Mouse (Mus musculus): ENCODE data around the gene Vmn1r1.

Gene Vmn1r1

DNA sequence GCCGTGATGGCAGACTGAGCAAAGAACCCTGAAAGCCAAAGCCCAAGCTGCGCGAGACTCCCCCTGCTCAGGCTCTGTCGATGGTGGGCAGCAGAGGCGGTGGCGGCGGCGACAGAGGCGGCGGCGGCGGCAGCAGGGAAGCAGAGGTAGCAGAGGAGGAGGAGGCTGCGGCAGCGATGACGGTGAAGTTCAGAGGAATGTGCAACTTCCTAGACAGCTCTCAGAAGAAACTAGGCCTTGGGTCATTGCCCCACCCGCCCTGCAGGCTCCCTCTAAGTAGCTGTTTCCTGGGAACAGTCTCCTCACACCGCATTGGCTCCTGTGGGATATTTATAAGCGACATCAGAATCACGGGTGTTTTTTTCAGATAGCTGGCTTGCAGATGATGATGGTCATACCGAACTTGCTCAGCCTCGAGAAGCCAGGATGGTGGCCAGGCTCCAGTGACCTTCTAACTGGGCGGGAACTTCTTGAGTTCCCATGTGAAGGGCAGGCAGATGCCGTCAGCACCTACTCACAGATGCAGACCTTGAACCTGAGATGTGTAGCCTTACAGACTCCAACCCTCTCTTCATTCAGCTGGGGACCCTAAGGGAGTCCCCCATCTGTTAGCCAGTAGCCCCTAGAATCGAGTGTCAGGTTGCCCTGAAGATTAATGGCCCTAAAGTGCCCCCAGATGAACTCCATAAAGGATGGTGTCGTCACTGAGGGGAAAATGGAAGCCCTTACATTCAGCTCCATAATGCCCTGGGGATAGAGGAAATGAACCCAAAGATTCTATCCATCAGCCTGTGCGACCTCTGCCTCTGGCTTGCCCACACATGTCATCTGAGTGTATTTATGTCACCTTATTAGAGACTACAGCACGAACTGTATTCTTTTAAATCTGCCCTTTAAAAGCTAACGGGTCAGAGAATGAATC, 26.8 kb downstream of the Vmn1r1 start:
- DNase-seq (ENCODE audit: low spot score in 2 of 2) = no peak

DNA sequence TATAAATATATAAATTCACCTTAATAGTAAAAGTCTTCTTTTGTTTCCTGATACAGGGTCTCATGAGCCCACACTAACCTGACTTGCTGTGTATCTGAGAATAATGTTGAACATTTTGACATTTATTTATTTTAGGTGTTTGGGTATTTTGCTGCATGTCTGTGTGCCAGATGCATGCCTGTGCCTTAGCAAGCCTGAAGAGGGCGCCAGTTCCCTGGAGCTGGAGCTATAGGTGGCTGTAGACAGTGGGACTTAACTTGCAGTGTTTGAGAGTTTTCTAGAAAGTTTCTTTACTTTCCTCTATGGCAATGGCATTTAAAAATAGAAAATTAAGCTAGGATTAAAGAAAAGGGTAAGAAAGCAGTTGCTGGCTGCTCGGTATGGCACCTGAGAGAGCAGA, 33.5 kb downstream of the Vmn1r1 start:
- DNase-seq (ENCODE audit: low spot score in 2 of 2) = no peak

DNA sequence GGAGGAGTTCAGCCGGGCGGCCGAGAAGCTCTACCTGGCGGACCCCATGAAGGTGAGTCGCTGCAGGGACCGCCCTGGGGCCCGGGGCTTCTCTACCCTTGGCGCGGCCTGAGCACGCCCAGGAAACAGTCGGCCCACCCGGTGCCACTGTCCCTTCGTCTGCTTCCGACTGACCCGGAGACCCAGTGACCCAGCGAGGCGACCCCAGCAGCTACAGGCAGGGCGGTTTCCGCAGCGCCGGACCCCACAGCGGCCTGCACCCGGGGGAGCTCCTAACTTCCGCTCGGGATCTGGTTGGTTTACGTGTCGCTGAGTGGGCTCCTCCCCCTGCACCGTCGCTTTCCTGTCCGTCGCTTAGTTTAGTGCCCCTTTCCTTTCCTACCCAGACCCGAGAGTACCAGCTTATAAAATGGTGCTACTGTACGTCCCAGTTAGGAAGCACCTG, 39.3 kb downstream of the Vmn1r1 start:
- peak; percentile 91 to 94 for DNase-seq (ENCODE audit: low spot score in 2 of 2)

DNA sequence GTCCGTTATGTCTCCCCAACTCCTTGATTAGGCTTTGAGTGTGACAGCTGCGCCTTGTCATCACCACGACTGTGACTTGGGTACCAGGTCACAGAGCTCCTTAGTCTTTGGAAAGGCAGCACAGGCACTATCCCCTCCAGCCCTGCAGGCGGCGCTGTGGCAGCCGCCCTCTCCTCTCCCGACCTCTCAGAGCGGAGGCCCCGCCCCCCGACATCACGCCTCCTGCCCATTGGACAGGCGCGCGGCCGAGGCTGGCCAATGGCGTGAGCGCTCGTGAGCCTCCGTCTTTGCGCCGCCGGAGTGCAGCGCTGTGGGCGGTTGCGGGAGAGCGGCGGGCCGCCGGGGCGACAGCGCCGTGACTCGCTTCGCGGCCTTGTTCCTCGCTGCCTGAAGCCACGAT, 39.8 kb downstream of the Vmn1r1 start, which contains the start of gene Srp9:
Gene Srp9, plus strand, starts transcription at position 232 of the 400 bp plus-strand sequence.
- DNase-seq (ENCODE audit: low spot score in 2 of 2) = peak; percentile 98 to 99

DNA sequence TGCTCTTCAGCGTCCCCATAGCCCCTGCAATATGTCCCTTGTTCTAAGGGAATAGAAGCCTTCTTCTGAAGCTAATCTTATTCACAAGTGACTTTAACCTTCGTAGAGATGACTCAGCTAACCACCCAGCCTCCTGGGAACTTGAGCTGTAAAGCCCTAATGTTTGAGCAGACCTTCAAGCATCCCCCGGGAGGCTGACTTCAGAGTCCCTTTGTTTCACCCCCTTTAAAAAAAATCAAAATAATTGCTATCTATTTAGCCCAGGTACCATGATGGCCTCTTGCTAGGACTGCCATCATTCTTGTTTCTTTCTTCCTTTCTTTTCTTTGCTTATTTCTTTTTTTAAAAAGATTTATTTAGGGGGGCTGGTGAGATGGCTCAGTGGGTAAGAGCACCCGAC, 41.9 kb downstream of the Vmn1r1 start:
- no peak for DNase-seq (ENCODE audit: low spot score in 2 of 2)

DNA sequence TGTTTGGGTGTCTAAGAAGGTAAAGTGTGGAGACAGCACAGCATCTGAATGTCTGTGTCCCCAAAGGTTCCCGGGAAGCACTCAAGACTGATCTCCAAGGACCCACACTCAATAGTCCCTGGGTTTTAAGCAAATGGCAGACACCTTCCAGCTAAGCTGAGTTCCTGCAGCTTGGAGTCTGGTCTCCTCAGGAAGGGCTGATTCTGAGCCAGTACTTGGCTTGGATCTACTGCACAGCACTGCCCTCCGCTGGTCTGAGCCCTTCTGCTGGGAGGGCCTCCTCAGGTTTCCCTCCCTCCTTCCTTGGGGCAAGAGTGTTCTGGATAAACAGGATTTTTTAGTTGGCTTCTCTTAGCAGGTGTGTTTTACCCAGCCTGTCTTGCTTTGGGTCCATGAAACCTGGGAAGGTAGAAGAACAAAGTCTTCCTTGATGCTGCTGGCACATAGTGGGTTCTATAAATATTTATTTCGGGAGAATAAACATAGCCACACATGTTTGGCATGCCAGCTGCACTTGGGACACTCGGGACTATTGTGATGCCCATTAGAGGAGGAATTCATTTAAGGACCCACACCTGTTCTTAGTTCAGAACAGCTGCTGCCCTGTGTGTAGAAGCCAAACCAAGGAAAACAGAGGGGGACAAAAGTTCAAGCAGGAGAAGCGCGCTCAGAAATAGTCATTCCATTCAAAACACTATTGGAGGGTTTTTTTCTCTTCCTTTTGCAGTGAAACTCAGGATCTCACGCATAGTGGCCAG, 48.5 kb downstream of the Vmn1r1 start:
- peak; percentile 58 to 69 for DNase-seq (ENCODE audit: low spot score in 2 of 2)

DNA sequence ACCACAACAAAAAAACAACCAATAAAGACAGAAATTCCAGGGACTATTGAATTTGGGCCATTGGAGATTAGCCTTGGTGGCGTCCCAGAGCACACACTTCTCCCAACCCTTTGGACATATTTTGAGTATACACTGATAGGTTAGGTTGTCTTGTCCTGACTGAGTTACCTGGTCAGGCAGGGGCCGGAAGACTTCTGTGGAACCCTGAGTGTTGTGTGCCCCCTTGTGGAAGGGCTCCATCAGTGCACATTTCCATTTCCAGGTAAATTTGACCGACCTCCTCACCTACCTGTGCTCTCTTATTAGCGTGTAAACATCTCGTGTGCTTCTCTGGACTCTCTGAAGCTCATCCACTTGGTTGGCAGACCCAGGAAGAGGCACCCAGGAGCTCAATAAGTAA, 49.1 kb downstream of the Vmn1r1 start:
- DNase-seq (ENCODE audit: low spot score in 2 of 2) = no peak

DNA sequence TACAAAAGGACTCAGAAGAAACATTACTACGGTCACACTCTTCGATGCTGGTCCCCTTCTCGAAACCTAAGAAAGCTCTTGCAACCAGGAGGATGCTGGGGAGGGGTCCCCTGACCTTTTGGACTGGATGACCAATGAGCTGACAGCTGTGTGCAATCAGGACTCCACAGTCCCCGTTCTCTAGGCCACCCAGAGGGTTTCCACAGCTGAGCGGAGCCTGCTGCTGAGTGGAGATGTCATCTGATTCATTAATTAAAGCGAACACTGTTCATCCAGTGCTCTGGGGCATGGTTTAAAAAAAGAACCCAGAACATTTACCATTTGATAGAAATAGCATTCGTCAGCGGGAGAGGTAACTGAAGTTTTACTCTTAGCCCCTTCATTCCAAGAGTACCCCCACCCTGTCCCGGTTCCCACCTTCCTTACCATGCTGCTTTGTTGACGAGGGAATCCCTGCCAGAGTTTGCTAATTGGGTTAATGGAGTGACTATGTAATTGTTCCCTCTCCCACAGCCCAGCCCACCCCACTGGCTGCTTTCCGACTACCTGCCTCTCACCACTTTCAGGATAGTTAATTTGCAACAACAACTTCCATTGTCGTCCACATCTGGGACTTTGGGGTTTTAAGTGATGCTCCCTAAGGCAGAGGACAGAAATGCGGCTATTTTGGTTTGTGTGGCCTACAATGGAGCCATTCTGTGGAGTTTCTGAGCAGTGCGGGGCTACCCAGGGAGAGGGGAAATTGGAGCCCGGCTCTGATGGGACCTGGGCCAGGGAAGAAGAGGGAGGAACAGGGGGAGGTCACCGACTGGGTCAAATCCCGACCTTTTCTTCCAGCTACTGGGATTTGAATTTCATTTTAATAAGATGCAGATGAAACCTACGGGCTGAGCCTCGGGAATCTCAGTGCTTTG, 50.4 kb downstream of the Vmn1r1 start:
- no peak for DNase-seq (ENCODE audit: low spot score in 2 of 2)

DNA sequence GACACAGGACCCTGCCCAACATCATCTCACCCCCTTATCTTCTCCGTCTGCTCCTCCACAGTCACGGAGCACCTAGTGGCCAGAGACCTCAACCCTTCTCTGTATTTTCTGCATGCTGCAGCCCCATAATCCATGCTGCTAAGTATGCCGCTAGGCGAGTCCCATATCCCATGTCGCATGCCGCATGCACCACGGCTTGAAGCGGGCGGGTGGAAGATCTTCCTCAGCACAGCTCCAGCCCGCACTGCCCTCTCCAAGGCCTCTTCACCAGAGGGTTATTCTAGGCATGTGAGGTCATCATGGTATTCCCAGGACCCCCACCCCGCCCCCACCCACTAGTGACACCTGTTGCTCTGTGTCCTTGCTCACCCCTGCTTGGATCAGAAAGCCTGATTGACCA, 51.2 kb downstream of the Vmn1r1 start:
- no peak for DNase-seq (ENCODE audit: low spot score in 2 of 2)

DNA sequence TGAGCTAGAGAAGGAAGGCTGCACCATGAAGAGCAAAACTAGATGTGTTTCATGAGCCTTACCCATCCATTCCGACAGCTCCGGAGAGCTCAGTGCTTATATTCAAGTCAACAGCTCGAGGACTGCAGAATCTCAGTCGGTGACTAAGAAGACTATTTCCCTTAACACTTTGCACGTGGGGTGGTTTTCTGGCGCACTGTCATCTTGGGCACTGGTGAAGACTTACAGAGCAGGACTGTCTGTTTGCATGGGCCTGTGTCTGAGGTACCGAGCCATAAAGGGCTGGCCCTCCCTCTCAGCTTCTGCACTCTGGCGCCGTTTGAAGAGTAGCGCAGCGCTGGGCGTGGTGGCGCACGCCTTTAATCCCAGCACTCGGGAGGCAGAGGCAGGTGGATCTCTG, 51.9 kb downstream of the Vmn1r1 start:
- no peak for DNase-seq (ENCODE audit: low spot score in 2 of 2)

DNA sequence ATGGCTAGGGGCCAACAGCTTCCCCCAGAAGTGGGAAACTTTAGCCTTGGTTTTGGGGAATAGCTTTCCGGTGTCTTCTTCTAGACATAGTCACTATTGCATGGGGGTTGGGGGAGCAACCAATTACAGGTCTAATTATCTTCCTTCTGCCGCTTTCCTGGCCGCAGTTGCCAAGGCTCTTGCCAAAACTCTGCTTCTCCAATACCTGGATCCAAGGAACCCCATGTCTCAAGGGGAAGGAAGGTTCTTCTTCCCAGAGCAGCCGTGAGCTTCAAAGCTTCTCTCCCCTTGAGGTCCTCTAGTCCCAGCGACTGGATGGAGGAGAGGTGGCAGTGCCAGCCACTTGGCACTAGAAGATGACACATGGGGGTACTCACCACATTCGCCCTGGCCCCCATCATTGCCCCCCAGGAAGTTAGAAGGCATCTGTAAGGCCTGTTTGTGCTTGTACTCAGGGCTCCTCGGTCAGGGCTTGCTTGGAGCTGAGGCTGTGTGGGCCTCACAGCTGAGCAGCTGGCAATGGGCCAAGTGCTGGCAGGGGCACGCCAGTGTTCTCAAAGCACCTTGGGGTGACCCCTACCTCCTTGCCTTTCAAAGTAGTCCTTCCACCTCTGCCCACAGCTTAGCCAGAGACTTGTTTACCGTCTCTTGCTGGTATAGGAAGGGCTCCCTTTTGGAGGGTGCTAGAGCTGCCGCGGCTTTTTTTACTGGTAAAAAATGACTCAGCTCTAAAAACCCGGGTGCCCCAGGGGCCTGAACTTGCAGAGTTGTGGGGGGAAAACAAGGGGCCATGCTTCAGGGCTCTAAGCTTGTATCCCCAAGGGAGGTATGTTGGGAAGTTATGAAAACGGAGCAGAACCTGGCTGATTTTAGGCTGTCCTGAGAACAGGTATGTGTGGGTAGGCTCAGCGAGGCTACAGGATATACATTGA, 52.6 kb downstream of the Vmn1r1 start:
- DNase-seq (ENCODE audit: low spot score in 2 of 2) = peak in 1 of 2 experiments; percentile 55

DNA sequence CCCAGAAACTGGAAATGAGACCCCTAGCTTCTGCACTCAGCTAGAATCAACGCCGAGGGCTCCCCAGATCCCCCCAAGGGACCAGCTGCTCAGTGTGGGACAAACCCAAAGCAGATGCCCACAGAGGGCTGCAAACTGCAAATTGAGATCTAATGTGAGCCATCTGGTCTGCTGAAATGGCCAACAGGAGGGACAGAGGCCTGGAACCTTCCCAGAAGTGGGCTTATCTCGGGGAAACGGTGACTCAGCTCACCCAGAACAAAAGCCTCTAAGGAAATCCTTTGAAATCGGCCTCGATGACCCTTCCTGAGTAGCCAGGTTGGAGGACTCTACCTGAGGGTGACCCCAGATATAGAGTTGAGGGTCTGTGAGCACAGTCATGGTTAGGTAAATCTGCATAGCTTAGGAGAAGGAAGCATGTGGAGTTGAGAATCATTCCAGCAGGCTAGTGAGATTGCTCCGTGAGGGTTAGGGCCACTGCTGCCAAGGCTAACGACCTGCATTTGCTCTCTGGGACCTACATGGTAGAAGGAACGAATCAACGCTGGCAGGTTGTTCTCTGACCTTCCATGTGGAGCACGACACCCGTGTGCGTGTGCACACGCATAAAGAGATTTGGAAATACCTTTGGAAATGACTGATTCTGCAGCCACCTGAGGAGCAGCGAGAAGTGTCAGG, 53.4 kb downstream of the Vmn1r1 start:
- no peak for DNase-seq (ENCODE audit: low spot score in 2 of 2)

DNA sequence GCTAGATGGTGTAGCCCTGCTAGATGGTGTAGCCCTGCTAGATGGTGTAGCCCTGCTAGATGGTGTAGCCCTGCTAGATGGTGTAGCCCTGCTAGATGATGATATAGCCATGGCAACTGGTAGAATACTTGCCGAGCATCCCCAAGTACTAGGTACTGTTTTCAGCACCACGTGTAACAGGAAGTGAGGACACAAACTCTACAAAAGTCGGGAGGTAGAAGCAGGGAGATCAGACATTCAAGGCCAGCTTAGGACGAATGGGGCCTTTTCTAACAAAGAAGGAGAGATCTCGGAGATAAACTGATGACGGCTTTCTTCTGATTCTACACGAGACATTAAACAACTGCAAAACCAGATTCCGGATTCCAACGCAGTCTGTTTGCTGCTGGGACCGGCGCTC, 54.1 kb downstream of the Vmn1r1 start:
- DNase-seq (ENCODE audit: low spot score in 2 of 2) = no peak

DNA sequence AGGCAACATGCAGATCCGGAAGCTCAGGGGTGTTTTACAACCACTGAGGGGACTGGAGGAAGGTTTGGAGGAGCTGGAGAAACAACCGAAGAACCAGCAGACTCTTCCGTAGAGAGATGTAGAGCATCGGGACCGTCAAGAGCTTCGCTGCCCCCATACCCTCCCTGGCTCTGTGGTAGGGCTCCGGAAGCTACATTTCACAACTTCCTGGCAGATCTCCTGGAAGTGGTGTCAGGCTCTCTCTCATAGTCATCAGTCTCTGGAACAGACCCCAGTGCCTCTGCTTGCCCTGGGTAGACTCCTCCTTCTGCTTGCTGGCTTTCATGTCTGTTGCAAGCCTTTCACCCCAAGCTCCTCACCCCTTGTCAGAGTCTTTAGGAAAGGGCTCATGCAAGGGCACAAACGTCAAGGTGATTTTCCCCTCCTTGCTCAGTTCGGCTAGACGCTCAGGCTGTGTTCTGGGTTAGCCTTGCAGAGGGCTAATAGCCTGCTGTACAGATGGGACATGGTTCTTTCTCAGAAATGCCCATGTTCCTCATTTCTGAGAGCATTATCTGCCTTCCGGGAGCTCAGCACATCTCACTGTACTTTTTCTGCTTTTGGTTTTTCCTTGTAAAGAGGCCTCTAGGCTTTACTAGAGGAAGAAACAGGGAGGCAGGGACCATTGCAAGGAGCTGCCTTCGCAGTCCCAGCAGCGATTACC, 55.7 kb downstream of the Vmn1r1 start:
- no peak for DNase-seq (ENCODE audit: low spot score in 2 of 2)

DNA sequence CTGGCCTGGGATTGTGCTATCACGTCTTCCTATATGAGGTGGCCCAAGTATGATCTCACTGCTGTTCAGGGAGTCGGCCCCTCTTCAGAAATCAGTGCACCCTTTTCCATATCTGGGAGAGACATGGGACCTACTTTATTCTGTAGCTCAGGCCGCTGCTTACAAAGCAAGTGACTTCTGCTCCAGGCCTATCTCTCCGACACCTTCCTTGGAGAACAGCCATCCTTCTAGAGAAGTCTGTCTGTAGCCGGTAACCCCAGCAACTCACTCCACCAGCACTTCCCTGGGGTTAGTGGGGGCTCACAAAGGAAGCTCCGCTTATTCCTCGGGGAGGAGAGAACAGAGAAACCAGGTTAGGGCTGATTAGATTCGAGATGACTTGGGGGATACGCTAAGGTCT, 57.0 kb downstream of the Vmn1r1 start:
- DNase-seq (ENCODE audit: low spot score in 2 of 2) = no peak

DNA sequence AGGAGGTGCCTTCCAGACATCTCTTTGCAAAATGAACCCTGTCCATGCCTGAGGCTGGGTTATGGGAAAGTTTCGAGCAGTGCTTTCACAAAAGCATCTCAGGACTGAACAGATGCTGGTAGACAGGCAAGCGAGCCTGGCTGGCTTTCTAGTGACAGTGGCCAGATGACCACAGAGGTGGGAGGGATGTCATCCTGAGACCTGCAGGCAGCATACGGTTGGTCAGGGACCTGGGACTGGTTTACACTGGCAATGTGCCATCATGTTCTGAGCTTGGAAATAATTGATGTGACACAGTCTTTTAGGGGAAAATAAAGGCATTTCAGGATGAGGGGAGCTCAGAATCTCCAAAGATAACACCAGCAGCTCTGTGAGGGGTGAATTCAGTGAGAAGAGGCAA, 59.3 kb downstream of the Vmn1r1 start:
- DNase-seq (ENCODE audit: low spot score in 2 of 2) = no peak
